Mouse (Mus musculus): Measurements from ENCODE around the gene Snx6. TPM values are rescaled to one million over a fixed set of nuclear protein-coding genes. Genes with fewer than 3 reads are reported as not detected.

Gene Snx6
- total and polyA plus RNA-seq, 3 experiments, result 12.3 to 27.8 (median 26.4) TPM

- H3K27ac ChIP-seq, result peak overlapping the region; percentile 99; the same call in 1 of the 2 replicates
- TF ChIP-seq CTCF (IDR thresholded peaks at IDR 0.05), result no peak
- TF ChIP-seq POLR2A (IDR thresholded peaks at IDR 0.05; ENCODE audit: insufficient read depth, low read depth, low read length), result no peak
- no peak for TF ChIP-seq EP300 (IDR thresholded peaks at IDR 0.05; ENCODE audit: insufficient read depth, low read depth, low read length)
- intact Hi-C loops (cut with DNase I), result no loop called here
Measured at GRCm38 (mm10) chr12:54794392-54794791, 1.1 kb downstream of the Snx6 start.

GRCm38 (mm10) chr12:54791465-54791864 lies 4.0 kb downstream of the Snx6 start:
- 76% methylated on average over 8 of the region's 8 CpGs for WGBS
- H3K4me1 ChIP-seq (ENCODE audit: control insufficient read depth, insufficient read depth, low read length), result peaks cover 11% of the 10 kb centered on the region
- DNase-seq, result peak in 1 of 2 experiments; percentile 9
- intact Hi-C loops (cut with DNase I), result no loop called here
- no peak overlapping the region for H3K9ac ChIP-seq (ENCODE audit: low read depth, low read length)
- H3K27ac ChIP-seq, result no peak overlapping the region
- H3K79me2 ChIP-seq (replicated peaks; ENCODE audit: control insufficient read depth, insufficient read depth, low read length), result peaks cover 8% of the 10 kb centered on the region
- no peaks in the 10 kb centered on the region for H3K27me3 ChIP-seq (ENCODE audit: control insufficient read depth, insufficient read depth, low read length)
- peaks cover 7% of the 10 kb centered on the region for H3K36me3 ChIP-seq (ENCODE audit: control insufficient read depth, insufficient read depth, low read length)
- TF ChIP-seq POLR2A (IDR thresholded peaks at IDR 0.05; ENCODE audit: insufficient read depth, low read depth, low read length), result no peak
- TF ChIP-seq CTCF (IDR thresholded peaks at IDR 0.05), result no peak
- no peak for TF ChIP-seq EP300 (IDR thresholded peaks at IDR 0.05; ENCODE audit: insufficient read depth, low read depth, low read length)
- no peak overlapping the region for H3K4me3 ChIP-seq

More at GRCm38 (mm10) chr12:54794392-54794791, 1.1 kb downstream of the Snx6 start:
- Histone ChIP-seq H3K9ac (ENCODE audit: low read depth, low read length) (peak overlapping the region; percentile 19), H3K36me3 (ENCODE audit: control insufficient read depth, insufficient read depth, low read length) (peaks cover 7% of the 10 kb centered on the region), H3K79me2 (replicated peaks; ENCODE audit: control insufficient read depth, insufficient read depth, low read length) (peaks cover 8% of the 10 kb centered on the region), H3K27me3 (ENCODE audit: control insufficient read depth, insufficient read depth, low read length) (no peaks in the 10 kb centered on the region), H3K4me1 (ENCODE audit: control insufficient read depth, insufficient read depth, low read length) (peaks cover 9% of the 10 kb centered on the region), H3K4me3 (peak overlapping the region; percentile 100)
- DNase-seq, result no peak
- 31% methylated on average over 3 of the region's 3 CpGs for WGBS

GRCm38 (mm10) chr12:54789346-54790143 lies 6.0 kb downstream of the Snx6 start:
- Histone ChIP-seq H3K27ac (no peak overlapping the region), H3K79me2 (replicated peaks; ENCODE audit: control insufficient read depth, insufficient read depth, low read length) (peaks cover 3% of the 10 kb centered on the region), H3K36me3 (ENCODE audit: control insufficient read depth, insufficient read depth, low read length) (peaks cover 7% of the 10 kb centered on the region), H3K4me1 (ENCODE audit: control insufficient read depth, insufficient read depth, low read length) (peaks cover 11% of the 10 kb centered on the region), H3K9ac (ENCODE audit: low read depth, low read length) (no peak overlapping the region), H3K4me3 (no peak overlapping the region), H3K27me3 (ENCODE audit: control insufficient read depth, insufficient read depth, low read length) (no peaks in the 10 kb centered on the region)
- peak; percentile 52 to 61 for DNase-seq
- TF ChIP-seq EP300 (IDR thresholded peaks at IDR 0.05; ENCODE audit: insufficient read depth, low read depth, low read length) (0 out of 2 replicates have a peak, but pooled peaks have one; percentile 28), CTCF (IDR thresholded peaks at IDR 0.05) (no peak)
- intact Hi-C loops (cut with DNase I), result no loop called here
- WGBS, result 18% methylated on average over 11 of the region's 11 CpGs

GRCm38 (mm10) chr12:54763624-54764023 lies 31.9 kb downstream of the Snx6 start:
- no peak for TF ChIP-seq POLR2A (IDR thresholded peaks at IDR 0.05; ENCODE audit: insufficient read depth, low read depth, low read length)
- no peak for TF ChIP-seq CTCF (IDR thresholded peaks at IDR 0.05)
- no peak for TF ChIP-seq EP300 (IDR thresholded peaks at IDR 0.05; ENCODE audit: insufficient read depth, low read depth, low read length)

GRCm38 (mm10) chr12:54760676-54761075 lies 34.8 kb downstream of the Snx6 start:
- H3K36me3 ChIP-seq (ENCODE audit: control insufficient read depth, insufficient read depth, low read length), result 0 out of 2 replicates have a peak, but pooled peaks cover 2% of the 10 kb centered on the region
- no peak overlapping the region for H3K27ac ChIP-seq
- 97% methylated on average over 1 of the region's 1 CpGs for WGBS
- DNase-seq, result no peak
- no peaks in the 10 kb centered on the region for H3K27me3 ChIP-seq (ENCODE audit: control insufficient read depth, insufficient read depth, low read length)
- H3K9ac ChIP-seq (ENCODE audit: low read depth, low read length), result no peak overlapping the region
- TF ChIP-seq POLR2A (IDR thresholded peaks at IDR 0.05; ENCODE audit: insufficient read depth, low read depth, low read length), result no peak
- no peak for TF ChIP-seq EP300 (IDR thresholded peaks at IDR 0.05; ENCODE audit: insufficient read depth, low read depth, low read length)
- no peak for TF ChIP-seq CTCF (IDR thresholded peaks at IDR 0.05)
- no peaks in the 10 kb centered on the region for H3K79me2 ChIP-seq (replicated peaks; ENCODE audit: control insufficient read depth, insufficient read depth, low read length)
- H3K4me1 ChIP-seq (ENCODE audit: control insufficient read depth, insufficient read depth, low read length), result no peaks in the 10 kb centered on the region
- H3K4me3 ChIP-seq, result no peak overlapping the region
- intact Hi-C loops (cut with DNase I), result no loop called here

More at GRCm38 (mm10) chr12:54763624-54764023, 31.9 kb downstream of the Snx6 start:
- Histone ChIP-seq H3K27me3 (ENCODE audit: control insufficient read depth, insufficient read depth, low read length) (no peaks in the 10 kb centered on the region), H3K9ac (ENCODE audit: low read depth, low read length) (no peak overlapping the region), H3K4me1 (ENCODE audit: control insufficient read depth, insufficient read depth, low read length) (no peaks in the 10 kb centered on the region), H3K36me3 (ENCODE audit: control insufficient read depth, insufficient read depth, low read length) (0 out of 2 replicates have a peak, but pooled peaks cover 2% of the 10 kb centered on the region), H3K79me2 (replicated peaks; ENCODE audit: control insufficient read depth, insufficient read depth, low read length) (no peaks in the 10 kb centered on the region), H3K4me3 (no peak overlapping the region), H3K27ac (no peak overlapping the region)
- 68% methylated on average over 12 of the region's 12 CpGs for WGBS
- intact Hi-C loops (cut with DNase I), result no loop called here
- no peak for DNase-seq

GRCm38 (mm10) chr12:54758846-54759245 lies 36.7 kb downstream of the Snx6 start:
- 0 out of 2 replicates have a peak, but pooled peaks cover 2% of the 10 kb centered on the region for H3K36me3 ChIP-seq (ENCODE audit: control insufficient read depth, insufficient read depth, low read length)

More at GRCm38 (mm10) chr12:54758846-54759245, 36.7 kb downstream of the Snx6 start:
- Histone ChIP-seq H3K4me3 (no peak overlapping the region), H3K9ac (ENCODE audit: low read depth, low read length) (no peak overlapping the region), H3K27me3 (ENCODE audit: control insufficient read depth, insufficient read depth, low read length) (no peaks in the 10 kb centered on the region), H3K79me2 (replicated peaks; ENCODE audit: control insufficient read depth, insufficient read depth, low read length) (no peaks in the 10 kb centered on the region), H3K4me1 (ENCODE audit: control insufficient read depth, insufficient read depth, low read length) (no peaks in the 10 kb centered on the region), H3K27ac (no peak overlapping the region)
- DNase-seq, result no peak
- 96% methylated on average over 2 of the region's 2 CpGs for WGBS
- peak; percentile 63 for TF ChIP-seq CTCF (IDR thresholded peaks at IDR 0.05)
- no peak for TF ChIP-seq POLR2A (IDR thresholded peaks at IDR 0.05; ENCODE audit: insufficient read depth, low read depth, low read length)
- intact Hi-C loops (cut with DNase I), result no loop called here
